Mouse (Mus musculus): ENCODE results near the gene Ankrd31.
"Not testable (repeated sequence)": the region's sequence is repeated elsewhere in the genome, so short reads cannot be mapped to it uniquely, and the experiment has no call there.

Ankrd31 gene

GRCm38 (mm10) chr13:96855191-96855590 lies 107.1 kb downstream of the Ankrd31 start:
- peak; percentile 20 to 64 for DNase-seq (ENCODE audit: low spot score in 2 of 2)

GRCm38 (mm10) chr13:96859161-96859560 lies 111.1 kb downstream of the Ankrd31 start:
- DNase-seq (ENCODE audit: low spot score in 2 of 2): no peak

- DNase-seq (ENCODE audit: low spot score in 2 of 2): no peak
Observed at GRCm38 (mm10) chr13:96870742-96871141, 122.7 kb downstream of the Ankrd31 start.

- DNase-seq (ENCODE audit: low spot score in 2 of 2): no peak
Observed at GRCm38 (mm10) chr13:96874071-96874470, 126.0 kb downstream of the Ankrd31 start.

- DNase-seq (ENCODE audit: low spot score in 2 of 2): no peak
Observed at GRCm38 (mm10) chr13:96878220-96879057, 130.4 kb downstream of the Ankrd31 start.

- no peak for DNase-seq (ENCODE audit: low spot score in 2 of 2)
Observed at GRCm38 (mm10) chr13:96884534-96884933, 136.5 kb downstream of the Ankrd31 start.

- DNase-seq (ENCODE audit: low spot score in 2 of 2): no peak
Observed at GRCm38 (mm10) chr13:96889985-96890384, 141.9 kb downstream of the Ankrd31 start.

GRCm38 (mm10) chr13:96895144-96895543 lies 147.1 kb downstream of the Ankrd31 start:
- DNase-seq (ENCODE audit: low spot score in 2 of 2): no peak

- no peak for DNase-seq (ENCODE audit: low spot score in 2 of 2)
Observed at GRCm38 (mm10) chr13:96906717-96907116, 158.6 kb downstream of the Ankrd31 start.

- DNase-seq (ENCODE audit: low spot score in 2 of 2): no peak
Observed at GRCm38 (mm10) chr13:96911202-96911601, 163.1 kb downstream of the Ankrd31 start.

- not testable (repeated sequence) for DNase-seq (ENCODE audit: low spot score in 2 of 2)
Observed at GRCm38 (mm10) chr13:96923134-96923533, 175.1 kb downstream of the Ankrd31 start.

- DNase-seq (ENCODE audit: low spot score in 2 of 2): peak; percentile 4 to 32
Observed at GRCm38 (mm10) chr13:96923999-96924961, 176.2 kb downstream of the Ankrd31 start, which contains the start of gene Gcnt4. Gene Gcnt4, plus strand, starts transcription at chr13:96924689.

- DNase-seq (ENCODE audit: low spot score in 2 of 2): peak in 1 of 2 experiments; percentile 22
Observed at GRCm38 (mm10) chr13:96924985-96925745, 177.1 kb downstream of the Ankrd31 start.

- DNase-seq (ENCODE audit: low spot score in 2 of 2): no peak
Observed at GRCm38 (mm10) chr13:96925991-96926725, 178.1 kb downstream of the Ankrd31 start.

GRCm38 (mm10) chr13:96927781-96928180 lies 179.7 kb downstream of the Ankrd31 start:
- no peak for DNase-seq (ENCODE audit: low spot score in 2 of 2)

- DNase-seq (ENCODE audit: low spot score in 2 of 2): no peak
Observed at GRCm38 (mm10) chr13:96928432-96929039, 180.5 kb downstream of the Ankrd31 start.

GRCm38 (mm10) chr13:96932745-96933144 lies 184.7 kb downstream of the Ankrd31 start:
- no peak for DNase-seq (ENCODE audit: low spot score in 2 of 2)

- no peak for DNase-seq (ENCODE audit: low spot score in 2 of 2)
Observed at GRCm38 (mm10) chr13:96933367-96933766, 185.3 kb downstream of the Ankrd31 start.

GRCm38 (mm10) chr13:96936173-96936777 lies 188.2 kb downstream of the Ankrd31 start:
- DNase-seq (ENCODE audit: low spot score in 2 of 2): no peak

GRCm38 (mm10) chr13:96937059-96937558 lies 189.0 kb downstream of the Ankrd31 start:
- DNase-seq (ENCODE audit: low spot score in 2 of 2): no peak
